Mouse (Mus musculus) hindbrain, embryonic 15.5 days (tissue): Measurements from ENCODE around the gene Prpsap1. TPM values are rescaled to one million over a fixed set of nuclear protein-coding genes. Genes with fewer than 3 reads are reported as not detected.

Experiments
- ATAC-seq: fragments of 200-750 bp; cut with Nextera tagmentation; 2 replicates; pipeline ENCODE4 v1.8.0; 2017; ENCODE audit warnings: low read depth, moderate number of reproducible peaks, moderate TSS enrichment; ENCODE audit not compliant: low FRiP score
- H3K27ac ChIP-seq: fragments of 300-500 bp; sonication (generic); replicated peaks from 2 replicates; pipeline ENCODE4 v1.5.1; 2015; ENCODE audit warnings: mild to moderate bottlenecking, inconsistent platforms
- H3K27me3 ChIP-seq: fragments of 300-500 bp; sonication (generic); 2 replicates; pipeline ENCODE4 v1.6.1; 2015; ENCODE audit warnings: control low read depth, inconsistent platforms
- H3K36me3 ChIP-seq: fragments of 300-500 bp; sonication (generic); 2 replicates; pipeline ENCODE4 v1.6.1; 2015; ENCODE audit warnings: control low read depth, inconsistent platforms
- H3K4me1 ChIP-seq: fragments of 300-500 bp; sonication (generic); replicated peaks from 2 replicates; pipeline ENCODE4 v1.6.1; 2015; ENCODE audit warnings: control low read depth, inconsistent platforms
- H3K4me2 ChIP-seq: fragments of 300-500 bp; sonication (generic); 2 replicates; pipeline ENCODE4 v1.6.1; 2015; ENCODE audit warnings: moderate library complexity, mild to moderate bottlenecking, inconsistent platforms
- H3K4me3 ChIP-seq: fragments of 300-500 bp; sonication (generic); 2 replicates; pipeline ENCODE4 v1.5.1; 2015; ENCODE audit warnings: mild to moderate bottlenecking, inconsistent platforms
- H3K9ac ChIP-seq: fragments of 300-500 bp; sonication (generic); 2 replicates; pipeline ENCODE4 v1.6.1; 2015; ENCODE audit warnings: inconsistent platforms
- H3K9me3 ChIP-seq: fragments of 300-500 bp; sonication (generic); 2 replicates; pipeline ENCODE4 v1.6.1; 2016; ENCODE audit warnings: control low read depth, inconsistent platforms
- WGBS: fragments of 180-500 bp; shearing (Covaris S2); methylation state at CpG from one replicate; pipeline ENCODE4 v1.1.7; 2015; 5-methylcytosine and 5-hydroxymethylcytosine counted together
- polyA plus RNA-seq: library from polyadenylated mRNA; unstranded; fragments of >200 nt; fragmentation: Nextera tagmentation; extraction: Ambion mirVana; gene quantifications from 2 replicates; pipeline ENCODE4 v1.2.1, GENCODE M21; 2015

Gene Prpsap1
- polyA plus RNA-seq, 1 experiment from 2014 or later: 186 TPM

DNA sequence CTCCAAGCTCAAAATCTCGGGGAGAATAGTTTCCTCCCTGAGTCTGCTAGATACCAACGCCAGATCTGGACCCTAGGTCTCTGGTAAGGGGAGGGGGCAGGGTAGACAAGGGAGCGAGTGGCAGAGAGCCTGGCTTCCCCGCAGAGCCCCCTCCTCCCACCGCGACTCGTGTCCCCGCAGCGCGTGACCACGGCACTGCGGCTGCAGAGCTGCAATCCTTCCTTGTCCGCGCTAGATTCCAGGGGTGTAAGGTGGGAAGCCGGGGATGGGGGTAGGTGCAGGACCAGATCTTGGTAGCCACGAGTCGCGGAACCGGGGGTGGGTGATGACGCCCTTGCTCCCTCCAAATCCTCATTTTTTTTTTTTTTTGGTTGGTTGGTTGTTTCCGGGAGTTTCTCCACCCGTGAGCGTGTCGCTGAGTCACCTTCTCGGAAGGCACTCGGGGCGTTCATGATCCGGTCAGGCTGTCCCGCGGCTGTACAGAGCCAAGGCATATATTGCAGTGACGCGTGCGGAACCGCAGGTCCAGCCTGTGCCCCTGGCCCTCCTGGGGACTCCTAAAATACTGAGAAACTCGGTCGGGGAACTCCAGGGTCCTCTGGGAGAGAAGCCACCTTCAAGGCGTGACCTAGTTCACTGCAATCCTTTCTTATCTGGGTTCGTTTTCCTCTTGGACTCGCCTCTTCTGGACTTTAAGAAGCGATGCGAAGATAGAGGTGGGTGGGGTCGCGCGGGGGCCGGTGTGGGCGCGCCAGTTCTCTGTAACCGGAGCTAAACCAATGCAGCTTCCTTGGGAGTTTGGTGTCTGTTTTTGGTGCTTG, 37.6 kb upstream of the Prpsap1 start:
- Histone ChIP-seq H3K4me1 (peaks cover 43% of the 10 kb centered on the region), H3K9me3 (no peaks in the 10 kb centered on the region), H3K36me3 (no peaks in the 10 kb centered on the region), H3K4me3 (peak overlapping the region; percentile 44), H3K9ac (peak overlapping the region; percentile 23), H3K27ac (0 out of 2 replicates have a peak overlapping the region, but pooled peaks have one; percentile 10), H3K27me3 (peaks cover 44% of the 10 kb centered on the region), H3K4me2 (peak overlapping the region; percentile 87)
- ATAC-seq: 0 out of 2 replicates have a peak, but pooled peaks have one; percentile 16
- 3% methylated on average over 48 of the region's 48 CpGs for WGBS

DNA sequence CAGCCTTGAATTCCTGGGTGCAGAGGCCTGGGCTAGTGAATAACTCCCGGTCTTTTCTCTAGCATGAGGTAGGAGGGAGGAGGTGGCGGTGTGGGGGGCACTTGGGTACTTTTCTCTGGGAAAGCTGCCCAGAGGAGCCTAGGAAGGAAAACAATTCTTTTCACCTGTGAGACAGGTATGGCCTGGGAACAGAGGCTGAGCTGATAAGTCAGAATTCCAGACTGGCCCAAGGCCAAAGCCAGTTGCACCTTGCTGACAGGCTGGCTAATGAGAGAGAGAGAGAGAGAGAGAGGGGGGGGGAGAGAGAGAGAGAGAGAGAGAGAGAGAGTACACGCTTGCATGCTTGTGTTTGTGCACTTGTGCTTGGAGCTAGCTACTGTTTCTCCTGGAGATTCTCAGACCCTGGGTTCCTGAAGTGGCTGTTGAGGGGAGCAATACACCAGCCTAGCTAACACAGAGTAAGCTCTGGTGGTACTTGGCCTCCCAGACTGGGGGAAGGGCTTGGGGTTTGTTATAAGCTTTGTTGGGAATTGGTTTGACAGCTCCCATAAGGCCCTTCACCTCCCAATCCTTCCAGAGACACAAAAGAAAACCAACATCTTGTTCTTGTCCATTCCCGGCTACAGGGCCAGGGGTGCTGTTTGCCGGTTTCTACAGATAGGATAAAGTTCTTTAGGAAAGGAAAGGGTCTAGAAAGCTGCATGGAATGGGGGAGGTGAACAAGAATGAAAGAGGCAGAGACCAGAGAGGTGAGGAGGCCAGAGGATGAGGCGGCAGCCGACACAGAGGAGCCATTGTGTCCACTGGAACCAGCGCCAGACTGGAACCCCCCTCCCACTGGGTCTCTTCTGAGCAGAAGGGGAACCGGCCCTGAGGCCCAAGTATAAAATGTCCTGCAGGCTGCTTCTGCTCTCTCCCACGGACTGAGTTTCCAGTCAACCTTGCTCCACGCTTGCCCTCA, 36.5 kb upstream of the Prpsap1 start, which contains the start of gene Sphk1:
TSS of gene Sphk1 (plus strand) at position 739 of the 961 bp plus-strand sequence.
- H3K27ac ChIP-seq: peak within 1 kb of the TSS; percentile 34; the same call in 1 of the 2 replicates
- ATAC-seq: no peak
- 23% methylated on average over 11 of the region's 11 CpGs for WGBS
- H3K36me3 ChIP-seq: no peaks in the 10 kb centered on the region
- peaks cover 43% of the 10 kb centered on the region for H3K4me1 ChIP-seq
- peak within 1 kb of the TSS; percentile 87 for H3K4me2 ChIP-seq
- H3K27me3 ChIP-seq: peaks cover 44% of the 10 kb centered on the region
- no peaks in the 10 kb centered on the region for H3K9me3 ChIP-seq
- peak within 1 kb of the TSS; percentile 44 for H3K4me3 ChIP-seq
- peak within 1 kb of the TSS; percentile 23 for H3K9ac ChIP-seq

DNA sequence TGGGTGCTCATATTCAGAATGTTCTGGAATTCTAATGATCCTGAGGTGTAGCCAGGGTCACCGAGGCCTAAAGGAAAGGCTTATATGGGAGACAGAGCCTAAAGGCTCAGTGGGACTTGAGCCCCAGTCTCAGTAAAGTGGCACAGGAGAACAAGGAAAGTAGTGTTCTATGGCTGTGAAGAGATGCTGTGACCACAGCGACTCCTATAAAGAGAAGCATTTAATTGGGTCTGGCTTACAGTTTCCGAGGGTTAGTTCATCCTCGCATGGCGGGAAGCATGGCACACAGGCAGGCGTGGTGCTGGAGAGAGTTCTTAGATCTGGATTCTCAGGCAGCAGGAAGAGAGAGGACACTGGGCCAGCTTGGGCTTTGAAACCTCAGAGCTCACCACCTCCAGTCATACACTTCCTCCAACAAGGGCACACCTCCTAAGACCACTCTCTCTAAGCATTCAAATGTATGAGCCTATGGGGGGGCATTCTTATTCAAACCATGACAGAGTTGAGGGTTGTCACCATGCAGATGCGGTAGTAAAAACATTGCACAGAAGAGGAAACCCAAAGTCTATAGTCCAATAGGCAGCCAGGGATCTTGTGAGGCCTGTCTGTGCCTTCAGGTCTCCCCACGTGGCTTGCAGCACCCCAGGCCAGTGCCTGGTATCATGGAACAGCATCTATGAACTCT, 34.8 kb upstream of the Prpsap1 start:
- no peak overlapping the region for H3K4me2 ChIP-seq
- ATAC-seq: no peak
- H3K27ac ChIP-seq: no peak overlapping the region
- no peak overlapping the region for H3K4me3 ChIP-seq
- H3K4me1 ChIP-seq: peaks cover 42% of the 10 kb centered on the region
- H3K9me3 ChIP-seq: no peaks in the 10 kb centered on the region
- 77% methylated on average over 8 of the region's 8 CpGs for WGBS
- no peaks in the 10 kb centered on the region for H3K36me3 ChIP-seq
- peaks cover 30% of the 10 kb centered on the region for H3K27me3 ChIP-seq
- no peak overlapping the region for H3K9ac ChIP-seq

DNA sequence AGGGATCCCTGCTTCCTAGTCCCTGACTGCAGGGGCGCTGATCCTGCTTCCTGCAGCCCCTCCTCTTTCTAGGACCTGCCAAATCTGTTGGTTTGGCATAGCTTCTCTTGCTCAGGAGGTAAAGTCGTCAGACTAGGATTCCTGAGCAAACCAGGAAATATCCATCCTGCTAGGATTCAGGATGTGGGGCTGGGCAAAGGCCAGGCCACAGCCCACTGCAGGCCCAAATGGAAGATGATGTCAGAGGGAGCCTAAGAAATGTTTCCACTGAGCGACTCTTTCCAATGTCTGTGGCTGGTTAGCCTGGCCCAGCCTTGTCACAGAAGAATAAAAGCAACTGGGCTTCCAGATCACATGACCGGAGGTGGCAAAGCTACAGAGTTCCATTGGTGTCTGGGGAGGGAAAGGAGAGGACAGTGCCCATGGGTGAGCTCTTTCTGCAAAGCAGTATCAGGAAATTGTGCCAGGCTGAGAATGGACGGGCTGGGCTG, 29.7 kb upstream of the Prpsap1 start:
- 41% methylated on average over 5 of the region's 5 CpGs for WGBS
- Histone ChIP-seq H3K36me3 (no peaks in the 10 kb centered on the region), H3K4me1 (peaks cover 15% of the 10 kb centered on the region), H3K27ac (no peak overlapping the region; the same call in 1 of the 2 replicates), H3K9ac (no peak overlapping the region), H3K9me3 (no peaks in the 10 kb centered on the region), H3K27me3 (no peaks in the 10 kb centered on the region), H3K4me3 (no peak overlapping the region), H3K4me2 (no peak overlapping the region)
- ATAC-seq: no peak

DNA sequence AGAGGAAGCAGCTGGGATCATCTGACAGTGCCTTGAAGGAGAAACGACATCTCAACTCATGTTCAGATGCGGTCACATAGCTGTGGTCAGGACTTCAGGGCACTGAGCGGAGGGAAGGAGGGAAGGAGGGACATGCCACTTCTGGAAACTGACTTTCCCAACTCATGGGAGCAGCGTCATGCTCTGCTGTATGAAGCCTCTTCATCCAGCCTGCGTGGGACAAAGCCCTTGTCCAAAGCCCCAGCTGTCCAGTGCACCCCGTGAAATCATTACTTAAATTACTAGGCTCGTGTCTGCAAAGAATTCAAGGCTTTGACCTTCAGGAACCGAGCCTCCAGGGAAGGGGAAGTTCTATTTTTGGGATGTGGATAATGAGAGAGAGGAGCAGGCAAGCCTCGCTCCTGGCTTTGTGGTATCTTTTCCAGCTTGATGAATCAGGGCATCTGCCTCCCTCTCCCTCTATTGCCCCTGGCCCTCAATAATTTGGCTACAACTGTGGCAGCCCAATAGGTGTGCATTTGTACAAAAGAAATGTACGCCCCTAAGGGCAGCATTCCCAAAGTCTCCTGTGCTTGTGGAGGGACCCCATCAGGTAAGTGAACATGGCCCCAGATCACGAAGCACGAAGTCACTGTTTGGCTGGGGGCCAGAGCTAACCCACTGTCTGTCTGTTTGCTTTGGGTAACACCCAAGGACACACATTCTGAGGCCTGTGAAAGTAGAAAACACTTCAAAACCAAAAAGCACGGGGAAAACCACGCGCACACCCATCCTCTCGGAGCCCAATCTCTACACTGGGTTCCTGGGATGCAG, 29.1 kb upstream of the Prpsap1 start:
- no peak for ATAC-seq
- 52% methylated on average over 16 of the region's 16 CpGs for WGBS
- no peaks in the 10 kb centered on the region for H3K36me3 ChIP-seq
- H3K9ac ChIP-seq: no peak overlapping the region
- H3K9me3 ChIP-seq: no peaks in the 10 kb centered on the region
- peaks cover 15% of the 10 kb centered on the region for H3K4me1 ChIP-seq
- H3K4me3 ChIP-seq: no peak overlapping the region
- H3K27me3 ChIP-seq: no peaks in the 10 kb centered on the region
- H3K27ac ChIP-seq: no peak overlapping the region; the same call in 1 of the 2 replicates
- no peak overlapping the region for H3K4me2 ChIP-seq

DNA sequence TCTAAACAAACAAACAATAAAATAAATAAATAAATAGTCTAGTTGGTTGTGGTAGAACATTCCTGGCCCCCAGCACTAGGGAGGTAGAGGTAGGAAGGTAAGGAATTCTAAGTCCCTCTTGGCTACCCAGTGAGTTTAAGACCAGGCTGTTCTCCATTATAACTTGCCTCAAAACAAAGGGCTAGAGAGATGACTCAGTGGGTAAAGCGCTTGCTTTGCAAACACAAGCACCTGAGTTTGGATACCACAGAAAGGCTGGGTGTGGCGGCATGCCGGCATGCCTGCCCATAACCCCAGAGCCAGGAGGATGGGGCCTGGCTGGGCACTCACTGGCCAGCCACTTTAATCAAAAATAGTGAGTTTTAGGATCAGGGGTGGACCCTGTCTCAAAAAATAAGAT, 28.0 kb upstream of the Prpsap1 start:
- no peak for ATAC-seq

DNA sequence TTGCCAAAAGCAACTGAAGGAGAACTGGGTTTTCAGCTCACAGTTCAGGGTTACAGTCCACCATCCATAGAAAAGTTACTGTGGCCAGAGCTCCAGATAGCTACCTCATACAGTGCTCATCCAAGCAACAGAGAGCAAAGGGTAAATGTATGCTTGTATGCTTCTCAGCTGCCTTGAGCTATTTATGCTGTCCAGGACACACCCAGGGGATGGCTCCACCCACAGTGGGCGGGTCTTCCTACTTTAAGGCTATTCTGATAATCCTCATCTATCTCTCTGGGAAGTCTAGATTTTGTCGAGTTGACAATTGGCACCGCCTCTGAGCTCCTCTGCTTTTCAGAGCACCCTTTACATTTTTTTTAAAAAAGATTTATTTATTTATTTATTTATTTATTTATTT, 27.1 kb upstream of the Prpsap1 start:
- Histone ChIP-seq H3K9me3 (no peaks in the 10 kb centered on the region), H3K4me1 (peaks cover 15% of the 10 kb centered on the region), H3K27ac (no peak overlapping the region), H3K4me2 (no peak overlapping the region), H3K4me3 (no peak overlapping the region), H3K9ac (no peak overlapping the region), H3K27me3 (no peaks in the 10 kb centered on the region), H3K36me3 (no peaks in the 10 kb centered on the region)
- ATAC-seq: no peak
- 66% methylated on average over 3 of the region's 3 CpGs for WGBS

More for the DNA sequence above, 28.0 kb upstream of the Prpsap1 start:
- H3K27me3 ChIP-seq: no peaks in the 10 kb centered on the region
- WGBS: 87% methylated on average over 3 of the region's 3 CpGs
- H3K4me3 ChIP-seq: no peak overlapping the region
- H3K27ac ChIP-seq: no peak overlapping the region
- H3K4me2 ChIP-seq: no peak overlapping the region
- H3K9ac ChIP-seq: no peak overlapping the region
- H3K4me1 ChIP-seq: peaks cover 15% of the 10 kb centered on the region
- no peaks in the 10 kb centered on the region for H3K36me3 ChIP-seq
- H3K9me3 ChIP-seq: no peaks in the 10 kb centered on the region

DNA sequence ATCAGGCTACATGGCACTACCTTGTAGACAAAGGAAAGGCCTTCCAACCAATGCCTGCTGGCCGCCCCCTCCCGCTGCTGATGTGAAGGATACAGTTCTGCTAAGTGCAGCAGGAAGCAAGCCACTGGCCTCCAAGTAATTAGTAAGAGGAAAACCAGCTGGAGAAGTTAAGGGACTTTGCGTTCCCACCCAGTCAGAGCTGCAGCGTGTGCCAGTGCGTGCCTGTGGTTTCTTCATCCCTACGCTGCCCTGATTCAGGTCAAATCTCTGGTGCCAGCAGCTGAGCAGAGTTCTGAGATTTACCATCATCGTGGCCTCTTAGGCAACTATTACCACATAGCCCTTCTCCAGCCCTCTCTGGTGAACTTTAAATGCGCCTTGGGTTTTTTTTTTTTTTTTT, 24.5 kb upstream of the Prpsap1 start:
- 75% methylated on average over 8 of the region's 8 CpGs for WGBS
- ATAC-seq: no peak
- no peak overlapping the region for H3K27ac ChIP-seq

DNA sequence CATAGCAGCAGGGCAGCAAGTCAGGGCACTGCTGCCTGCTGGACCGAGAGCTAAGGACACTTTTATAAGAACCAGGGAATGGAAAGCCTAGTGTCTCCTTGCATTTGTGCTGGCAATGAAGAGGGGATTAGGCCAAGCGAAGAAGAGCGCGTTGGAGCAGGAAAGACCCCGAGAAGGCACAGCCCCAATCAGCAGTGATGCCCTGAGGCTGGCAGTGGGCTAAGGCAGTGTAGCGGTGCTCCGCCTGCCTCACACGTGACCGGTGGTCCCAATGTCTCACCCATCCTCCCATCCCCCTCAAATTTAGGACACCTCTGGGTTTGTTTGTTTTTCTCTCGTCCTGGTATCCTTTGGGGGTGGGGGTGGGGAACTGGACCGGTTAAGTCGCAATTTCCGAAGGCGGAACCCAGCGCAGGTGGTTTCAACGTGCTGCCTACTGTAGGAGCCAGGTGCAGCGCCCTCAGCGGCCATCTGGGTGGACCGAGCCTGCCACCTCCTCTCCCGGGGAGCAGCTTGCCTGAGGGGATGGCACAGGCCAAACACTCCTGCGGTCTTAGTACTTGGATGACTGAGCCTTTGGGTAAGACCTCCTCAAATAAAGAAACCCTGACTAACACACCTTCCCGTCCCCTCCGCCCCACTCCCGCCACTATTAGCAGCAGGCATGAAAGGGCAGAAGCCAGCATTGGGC, 21.5 kb upstream of the Prpsap1 start:
- Histone ChIP-seq H3K27me3 (no peaks in the 10 kb centered on the region), H3K4me3 (0 out of 2 replicates have a peak overlapping the region, but pooled peaks have one; percentile 2), H3K9me3 (no peaks in the 10 kb centered on the region), H3K4me1 (no peaks in the 10 kb centered on the region; the same call in 1 of the 2 replicates), H3K36me3 (no peaks in the 10 kb centered on the region), H3K27ac (no peak overlapping the region), H3K4me2 (peak overlapping the region; percentile 26), H3K9ac (no peak overlapping the region)
- WGBS: 14% methylated on average over 24 of the region's 24 CpGs
- no peak for ATAC-seq

More for the DNA sequence above, 24.5 kb upstream of the Prpsap1 start:
- no peak overlapping the region for H3K4me2 ChIP-seq
- H3K36me3 ChIP-seq: no peaks in the 10 kb centered on the region
- no peak overlapping the region for H3K4me3 ChIP-seq
- H3K4me1 ChIP-seq: peaks cover 9% of the 10 kb centered on the region
- no peak overlapping the region for H3K9ac ChIP-seq
- H3K9me3 ChIP-seq: no peaks in the 10 kb centered on the region
- no peaks in the 10 kb centered on the region for H3K27me3 ChIP-seq

DNA sequence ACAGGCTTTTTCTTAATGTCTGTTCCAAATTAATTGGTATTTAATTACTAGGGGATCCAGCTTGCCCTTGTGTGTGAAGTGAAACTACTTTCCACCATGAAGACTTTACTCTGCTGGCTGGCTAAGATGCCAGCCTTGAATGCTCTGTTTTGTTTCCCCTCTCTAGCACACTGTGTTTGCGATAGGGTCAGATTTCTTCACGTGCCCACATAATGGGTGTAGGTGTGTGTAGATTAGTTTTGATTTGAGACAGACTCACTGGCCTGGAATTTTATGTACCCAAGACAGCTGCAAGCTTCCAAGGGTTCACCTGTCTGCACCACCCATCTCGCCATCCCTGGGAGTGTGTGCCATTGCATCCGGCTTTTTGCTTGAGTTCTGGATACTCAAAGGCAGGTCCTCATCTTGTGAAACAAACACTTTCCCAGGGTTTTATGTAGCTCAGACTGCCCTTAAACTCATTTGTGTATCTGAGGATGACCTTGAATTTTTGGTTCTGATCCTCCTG, 19.6 kb upstream of the Prpsap1 start:
- no peaks in the 10 kb centered on the region for H3K9me3 ChIP-seq
- H3K27ac ChIP-seq: no peak overlapping the region; the same call in 1 of the 2 replicates
- ATAC-seq: no peak
- H3K36me3 ChIP-seq: no peaks in the 10 kb centered on the region
- H3K4me2 ChIP-seq: no peak overlapping the region
- 82% methylated on average over 4 of the region's 4 CpGs for WGBS
- H3K4me3 ChIP-seq: no peak overlapping the region
- no peak overlapping the region for H3K9ac ChIP-seq
- no peaks in the 10 kb centered on the region; the same call in 1 of the 2 replicates for H3K4me1 ChIP-seq
- no peaks in the 10 kb centered on the region for H3K27me3 ChIP-seq
